10 mouse cellular contexts compared by ENCODE assay signal in genomic region chr9:52102060-52102844, GRCm38 (mm10). TPM values are rescaled to one million over a fixed set of nuclear protein-coding genes. Genes with fewer than 3 reads are reported as not detected.
DNase-seq lines count a peak whose midpoint lies in the region; ATAC-seq and TF ChIP-seq lines count a peak whose summit lies in the region.
"Had no signal": no experiment of that assay in that cellular context is flagged by ENCODE, and none has a peak within 500 bp of the region (broad histone marks: within the 10 kb centered on the region; RNA-seq: fewer than 3 reads in every experiment).

No protein-coding gene starts in this region.

- peaks cover 4% of the 10 kb centered on the region; the same call in 1 of the 2 replicates for H3K4me1 ChIP-seq in forebrain, embryonic 13.5 days
- H3K4me1 ChIP-seq in forebrain, embryonic 16.5 days (replicated peaks; ENCODE audit: control insufficient read depth, insufficient read depth, low read length), result peaks cover 4% of the 10 kb centered on the region; the same call in 1 of the 2 replicates
- H3K4me1 ChIP-seq in lung, embryonic 14.5 days (ENCODE audit: insufficient read depth), result no peaks in the 10 kb centered on the region
- H3K4me1 ChIP-seq in limb, embryonic 15.5 days, result peaks cover 12% of the 10 kb centered on the region

- peak; percentile 39; the same call in 1 of the 2 replicates for ATAC-seq in forebrain, embryonic 13.5 days
- ATAC-seq in forebrain, embryonic 16.5 days, result no peak
- ATAC-seq in lung, embryonic 14.5 days (ENCODE audit: insufficient read depth), result 0 out of 2 replicates have a peak, but pooled peaks have one; percentile 9
- ATAC-seq in limb, embryonic 15.5 days (ENCODE audit: insufficient number of reproducible peaks, low FRiP score, low TSS enrichment, low read depth), result 0 out of 2 replicates have a peak, but pooled peaks have one; percentile 14
- ATAC-seq in CD4-positive, CD25-positive, alpha-beta regulatory T cell, adult 4 months, result no peak

- H3K9me3 ChIP-seq in forebrain, embryonic 13.5 days (replicated peaks), result no peaks in the 10 kb centered on the region
- no peaks in the 10 kb centered on the region for H3K9me3 ChIP-seq in forebrain, embryonic 16.5 days (ENCODE audit: control insufficient read depth, low read length)
- H3K9me3 ChIP-seq in lung, embryonic 14.5 days (ENCODE audit: low read depth, low read length), result no peaks in the 10 kb centered on the region
- H3K9me3 ChIP-seq in limb, embryonic 15.5 days, result no peaks in the 10 kb centered on the region
- H3K9me3 ChIP-seq: stomach, embryonic 15.5 days had no signal

- H3K27me3 ChIP-seq in forebrain, embryonic 13.5 days, result no peaks in the 10 kb centered on the region
- H3K27me3 ChIP-seq in forebrain, embryonic 16.5 days (replicated peaks; ENCODE audit: control insufficient read depth, insufficient read depth, low read length), result no peaks in the 10 kb centered on the region
- H3K27me3 ChIP-seq in lung, embryonic 14.5 days (ENCODE audit: insufficient read depth, low read length), result no peaks in the 10 kb centered on the region
- H3K27me3 ChIP-seq in limb, embryonic 15.5 days, result no peaks in the 10 kb centered on the region

- H3K27ac ChIP-seq in forebrain, embryonic 13.5 days, result no peak overlapping the region
- H3K27ac ChIP-seq in forebrain, embryonic 16.5 days (ENCODE audit: low read length), result no peak overlapping the region
- H3K27ac ChIP-seq in lung, embryonic 14.5 days (ENCODE audit: low read depth), result no peak overlapping the region
- no peak overlapping the region for H3K27ac ChIP-seq in limb, embryonic 15.5 days
- H3K27ac ChIP-seq: stomach, embryonic 15.5 days had no signal

- no peak overlapping the region for H3K4me3 ChIP-seq in forebrain, embryonic 13.5 days
- H3K4me3 ChIP-seq in forebrain, embryonic 16.5 days (replicated peaks; ENCODE audit: low read length), result no peak overlapping the region
- H3K4me3 ChIP-seq in lung, embryonic 14.5 days (ENCODE audit: low read depth, low read length), result no peak overlapping the region
- H3K4me3 ChIP-seq in limb, embryonic 15.5 days, result no peak overlapping the region
- H3K4me3 ChIP-seq: stomach, embryonic 15.5 days had no signal

- H3K4me2 ChIP-seq in forebrain, embryonic 13.5 days, result no peak overlapping the region
- H3K4me2 ChIP-seq in forebrain, embryonic 16.5 days (ENCODE audit: low read length), result no peak overlapping the region
- H3K4me2 ChIP-seq in lung, embryonic 14.5 days, result no peak overlapping the region
- H3K4me2 ChIP-seq in limb, embryonic 15.5 days, result no peak overlapping the region
- H3K4me2 ChIP-seq: stomach, embryonic 15.5 days had no signal

- H3K9ac ChIP-seq in forebrain, embryonic 13.5 days, result no peak overlapping the region
- no peak overlapping the region for H3K9ac ChIP-seq in forebrain, embryonic 16.5 days (replicated peaks; ENCODE audit: low read depth, low read length)
- H3K9ac ChIP-seq in lung, embryonic 14.5 days, result no peak overlapping the region
- H3K9ac ChIP-seq in limb, embryonic 15.5 days, result no peak overlapping the region
- H3K9ac ChIP-seq: stomach, embryonic 15.5 days had no signal

- no peak for DNase-seq in lung, embryonic 14.5 days
- no peak for DNase-seq in lung, postnatal 10 days
- peak; percentile 65 for DNase-seq in cerebellum, adult 9-10 months
- no peak for DNase-seq in frontal cortex, postnatal 36 days (ENCODE audit: low spot score in 2 of 2)
- DNase-seq: liver had no signal

- H3K36me3 ChIP-seq in forebrain, embryonic 13.5 days (ENCODE audit: poor library complexity, severe bottlenecking), result 0 out of 2 replicates have a peak, but pooled peaks cover 3% of the 10 kb centered on the region
- H3K36me3 ChIP-seq in forebrain, embryonic 16.5 days (ENCODE audit: control insufficient read depth, insufficient read depth), result no peaks in the 10 kb centered on the region
- no peaks in the 10 kb centered on the region for H3K36me3 ChIP-seq in lung, embryonic 14.5 days (ENCODE audit: insufficient read depth)
- no peaks in the 10 kb centered on the region for H3K36me3 ChIP-seq in limb, embryonic 15.5 days
- H3K36me3 ChIP-seq: stomach, embryonic 15.5 days had no signal

- WGBS in forebrain, embryonic 13.5 days, result 76% methylated on average over 13 of the region's 13 CpGs
- whole genome bisulfite sequencing in forebrain, embryonic 16.5 days, result 67% methylated on average over 13 of the region's 13 CpGs
- WGBS in lung, embryonic 14.5 days, result 63% methylated on average over 13 of the region's 13 CpGs
- 62% methylated on average over 13 of the region's 13 CpGs for WGBS in limb, embryonic 15.5 days

- no peak for TF ChIP-seq CTCF in lung, embryonic 14.5 days (IDR thresholded peaks at IDR 0.05; ENCODE audit: low read depth)

RNA-seq across cellular contexts. Expression of gene Rdx, which starts 55.3 kb away (rescaled TPM):
- 137 and 148 TPM in 2 replicates for polyA plus RNA-seq in forebrain, embryonic 13.5 days (2015; fragmentation: Nextera tagmentation; extraction: Ambion mirVana)
- 87.8 and 109 TPM in 2 replicates for polyA plus RNA-seq in forebrain, embryonic 16.5 days (2015; fragmentation: Nextera tagmentation; extraction: Ambion mirVana)
- polyA plus RNA-seq in lung, embryonic 14.5 days (2014; fragmentation: Nextera tagmentation; extraction: Ambion mirVana), result 168 and 174 TPM in 2 replicates
- 108 and 111 TPM in 2 replicates for polyA plus RNA-seq in limb, embryonic 15.5 days (2015; fragmentation: Nextera tagmentation; extraction: Ambion mirVana)
- polyA plus RNA-seq in CD4-positive, CD25-positive, alpha-beta regulatory T cell, adult 4 months (2017; shearing (Covaris generic)), result 10 to 100 TPM; 39.6 to 48.0 TPM

Comparison
In these comparisons a context has a peak if more than half of its experiments do, and no peak if none do; other contexts are left out.
1. ATAC-seq: peak in forebrain, embryonic 13.5 days (single experiment), lung, embryonic 14.5 days (single experiment) and limb, embryonic 15.5 days (single experiment); none in forebrain, embryonic 16.5 days (single experiment) and CD4-positive, CD25-positive, alpha-beta regulatory T cell, adult 4 months (single experiment).